Mouse (Mus musculus) midbrain, postnatal 0 days (tissue): ENCODE data around the gene Nrp1. TPM values are rescaled to one million over a fixed set of nuclear protein-coding genes. Genes with fewer than 3 reads are reported as not detected.

Experiments
- ATAC-seq: fragments of 200-750 bp; cut with Nextera tagmentation; 2 replicates; pipeline ENCODE4 v1.8.0; 2017; ENCODE audit warnings: moderate number of reproducible peaks, mild to moderate bottlenecking, moderate TSS enrichment, moderate library complexity; ENCODE audit not compliant: low FRiP score
- DNase-seq: peaks from one replicate; pipeline ENCODE4 v3.0.0-alpha.2; 2015; ENCODE audit warnings: low spot score
- H3K27ac ChIP-seq: fragments of 300-500 bp; sonication (generic); 2 replicates; pipeline ENCODE4 v1.5.1; 2014; ENCODE audit warnings: low read depth, mild to moderate bottlenecking, low read length, mixed read lengths
- H3K27me3 ChIP-seq: fragments of 300-500 bp; sonication (generic); 2 replicates; pipeline ENCODE4 v1.6.1; 2014; ENCODE audit warnings: low read length, control low read depth, mixed read lengths; ENCODE audit not compliant: insufficient read depth
- H3K36me3 ChIP-seq: fragments of 300-500 bp; sonication (generic); 2 replicates; pipeline ENCODE4 v1.6.1; 2014; ENCODE audit warnings: low read length, control low read depth, mixed read lengths; ENCODE audit not compliant: insufficient read depth
- H3K4me1 ChIP-seq: fragments of 300-500 bp; sonication (generic); 2 replicates; pipeline ENCODE4 v1.6.1; 2014; ENCODE audit warnings: mild to moderate bottlenecking, control low read depth, antibody characterized with exemption, low read length, mixed read lengths; ENCODE audit not compliant: insufficient read depth
- H3K4me2 ChIP-seq: fragments of 300-500 bp; sonication (generic); 2 replicates; pipeline ENCODE4 v1.6.1; 2014; ENCODE audit warnings: low read depth, mild to moderate bottlenecking, low read length, mixed read lengths; ENCODE audit not compliant: poor library complexity, severe bottlenecking
- H3K4me3 ChIP-seq: fragments of 300-500 bp; sonication (generic); 2 replicates; pipeline ENCODE4 v1.5.1; 2014; ENCODE audit warnings: low read depth, mild to moderate bottlenecking, low read length, moderate library complexity
- H3K9ac ChIP-seq: fragments of 300-500 bp; sonication (generic); replicated peaks from 2 replicates; pipeline ENCODE4 v1.6.1; 2014; ENCODE audit warnings: mild to moderate bottlenecking, low read length, moderate library complexity, mixed read lengths; ENCODE audit not compliant: poor library complexity, severe bottlenecking
- H3K9me3 ChIP-seq: fragments of 300-500 bp; sonication (generic); 2 replicates; pipeline ENCODE4 v1.6.1; 2016; ENCODE audit warnings: low read length, control low read depth
- CTCF ChIP-seq: IDR thresholded peaks from 2 replicates; pipeline ENCODE4 v1.5.1; 2016; ENCODE audit warnings: antibody characterized with exemption, mild to moderate bottlenecking
- WGBS: fragments of 180-500 bp; shearing (Covaris S2); extraction: QIAGEN DNeasy Blood & Tissue Kit; methylation state at CpG from one replicate; pipeline ENCODE4 v1.1.7; 2014; 5-methylcytosine and 5-hydroxymethylcytosine counted together
- polyA plus RNA-seq: library from polyadenylated mRNA; unstranded; fragments of >200 nt; fragmentation: Nextera tagmentation; extraction: Ambion mirVana; gene quantifications from 2 replicates; pipeline ENCODE4 v1.2.1, GENCODE M21; 2015
- total RNA-seq: library from RNA; depleted of rRNA; stranded (reverse); fragments of >200 nt; gene quantifications from 2 replicates; pipeline ENCODE4 v1.2.3, GENCODE M21; 2014

Gene Nrp1
- total and polyA plus RNA-seq, 2 experiments from 2014 or later, result 57.9 to 59.3 TPM

DNA sequence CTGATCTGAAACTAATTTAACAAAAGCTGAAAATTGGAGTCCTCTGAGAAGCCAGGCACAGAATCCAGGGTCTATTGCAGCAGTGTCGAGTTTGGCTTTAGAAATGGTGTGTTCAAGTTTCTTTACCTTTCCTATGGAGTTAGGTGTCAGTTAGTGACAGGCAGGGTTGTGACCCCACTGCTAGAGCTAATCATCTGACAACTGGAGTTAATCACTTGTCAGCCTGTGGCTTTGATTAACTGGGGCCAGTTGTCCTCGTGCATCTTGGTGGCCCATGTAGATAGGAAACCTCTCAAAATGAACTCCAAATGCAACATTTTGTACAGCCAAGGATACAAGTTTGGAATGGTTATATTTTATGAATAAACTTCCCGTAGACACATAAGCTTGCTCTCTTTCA, 39.0 kb downstream of the Nrp1 start:
- ATAC-seq (no peak), DNase-seq (no peak)
- H3K9me3 ChIP-seq, result no peaks in the 10 kb centered on the region
- H3K9ac ChIP-seq, result no peak overlapping the region
- WGBS, result 41% methylated on average over 3 of the region's 3 CpGs
- no peak for TF ChIP-seq CTCF
- no peaks in the 10 kb centered on the region for H3K36me3 ChIP-seq
- H3K27ac ChIP-seq, result no peak overlapping the region
- H3K4me2 ChIP-seq, result no peak overlapping the region
- H3K27me3 ChIP-seq, result no peaks in the 10 kb centered on the region
- no peak overlapping the region for H3K4me3 ChIP-seq
- H3K4me1 ChIP-seq, result 0 out of 2 replicates have a peak, but pooled peaks cover 3% of the 10 kb centered on the region

DNA sequence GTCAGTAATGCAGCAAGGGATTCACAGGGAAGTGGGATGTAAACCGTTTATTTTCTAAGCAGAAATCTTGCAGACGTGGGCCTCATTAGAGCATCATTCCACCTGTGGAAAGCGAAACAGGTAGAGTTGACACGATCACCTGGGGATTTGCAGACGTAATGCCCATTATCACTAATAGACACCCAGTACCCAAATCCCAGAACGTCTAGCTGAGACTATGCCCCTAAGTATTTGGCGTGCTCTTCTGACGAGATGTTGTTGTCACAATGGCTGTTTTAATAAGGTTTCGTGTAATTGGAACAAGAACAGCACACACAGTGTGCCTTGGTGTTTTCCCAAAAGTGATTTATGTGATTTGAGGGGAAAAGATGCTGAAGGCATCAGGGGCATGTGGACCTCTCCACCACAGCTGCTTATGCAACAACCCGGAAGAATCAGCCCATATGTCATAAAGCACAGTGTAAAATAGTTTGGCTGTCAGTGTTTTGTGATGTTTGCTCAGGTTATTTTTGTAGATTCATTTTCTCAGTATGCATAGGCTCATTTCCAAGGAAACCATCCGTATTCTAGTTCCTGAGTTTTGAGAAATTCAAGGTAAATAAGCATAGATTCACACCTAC, 40.2 kb downstream of the Nrp1 start:
- no peak for ATAC-seq

DNA sequence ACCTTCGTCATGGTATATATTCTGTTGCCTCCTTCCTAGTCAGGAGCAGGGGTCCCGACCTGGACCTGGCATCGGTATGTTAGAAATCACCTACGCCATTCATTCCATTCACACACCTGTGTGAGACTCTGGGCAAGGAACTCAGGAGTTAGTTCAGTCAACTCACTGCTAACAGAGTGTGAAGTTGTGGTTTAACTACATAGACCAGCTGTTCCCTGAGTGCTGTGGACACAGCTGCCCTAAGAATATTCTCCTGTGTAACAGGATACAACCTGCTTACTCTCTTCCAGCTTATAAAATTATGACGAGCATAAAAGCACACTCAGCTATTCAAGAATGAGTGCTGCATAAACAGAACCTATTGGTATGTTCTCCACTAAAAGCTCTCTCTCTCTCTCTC, 41.9 kb downstream of the Nrp1 start:
- ATAC-seq (no peak), DNase-seq (no peak)
- Histone ChIP-seq H3K27me3 (no peaks in the 10 kb centered on the region), H3K4me2 (no peak overlapping the region), H3K4me3 (no peak overlapping the region), H3K4me1 (0 out of 2 replicates have a peak, but pooled peaks cover 3% of the 10 kb centered on the region), H3K27ac (no peak overlapping the region), H3K9ac (no peak overlapping the region), H3K9me3 (no peaks in the 10 kb centered on the region), H3K36me3 (no peaks in the 10 kb centered on the region)
- 90% methylated on average over 5 of the region's 5 CpGs for WGBS
- TF ChIP-seq CTCF, result no peak

More for the DNA sequence above, 40.2 kb downstream of the Nrp1 start:
- Histone ChIP-seq H3K4me2 (no peak overlapping the region), H3K4me1 (0 out of 2 replicates have a peak, but pooled peaks cover 3% of the 10 kb centered on the region), H3K36me3 (no peaks in the 10 kb centered on the region), H3K9me3 (no peaks in the 10 kb centered on the region), H3K9ac (no peak overlapping the region), H3K27ac (no peak overlapping the region), H3K4me3 (no peak overlapping the region), H3K27me3 (no peaks in the 10 kb centered on the region)
- TF ChIP-seq CTCF, result no peak
- 58% methylated on average over 11 of the region's 11 CpGs for WGBS
- DNase-seq, result peak; percentile 24

DNA sequence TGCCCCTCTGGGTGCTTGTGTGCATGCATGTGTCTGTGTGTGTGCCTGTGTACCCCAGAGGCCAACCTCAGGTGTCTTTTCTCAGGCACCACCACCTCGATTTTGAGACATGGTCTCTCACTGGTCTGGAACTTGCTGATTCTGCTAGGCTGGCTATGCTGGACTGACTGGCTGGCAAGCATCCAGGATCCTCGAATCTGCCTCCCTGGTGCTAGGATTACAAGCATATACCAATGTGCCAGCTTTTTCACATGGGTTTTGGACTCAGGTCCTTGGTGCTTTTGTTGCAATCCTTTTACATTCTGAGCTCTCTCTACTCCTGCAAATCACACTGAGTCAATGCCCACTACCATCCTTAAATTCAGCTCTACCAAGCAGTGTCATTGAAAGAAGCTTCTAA, 46.5 kb downstream of the Nrp1 start:
- 57% methylated on average over 2 of the region's 2 CpGs for WGBS
- DNase-seq, result no peak
- no peak overlapping the region for H3K4me2 ChIP-seq

DNA sequence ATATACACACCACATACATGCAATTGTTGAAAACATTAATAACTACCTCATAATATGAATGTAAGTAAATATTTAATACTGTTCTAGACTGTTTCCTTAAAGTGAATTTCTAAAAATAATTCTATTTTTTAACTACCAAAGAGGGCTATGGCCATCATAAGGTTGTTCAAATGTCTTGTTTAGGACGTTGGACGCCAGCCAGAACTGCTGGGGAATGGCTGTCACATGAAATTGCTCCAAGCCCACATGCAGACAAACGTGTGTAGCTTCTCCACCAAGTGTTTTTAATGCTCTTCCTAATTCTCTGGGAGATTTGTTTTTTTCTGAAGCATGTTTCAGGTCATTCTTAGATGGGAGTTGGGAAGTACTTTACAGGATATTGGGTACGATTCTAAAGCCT, 55.0 kb downstream of the Nrp1 start:
- H3K4me1 ChIP-seq, result 0 out of 2 replicates have a peak, but pooled peaks cover 8% of the 10 kb centered on the region
- DNase-seq, result no peak
- 69% methylated on average over 4 of the region's 4 CpGs for WGBS
- no peak for TF ChIP-seq CTCF
- ATAC-seq, result no peak
- H3K9ac ChIP-seq, result no peak overlapping the region
- no peaks in the 10 kb centered on the region for H3K36me3 ChIP-seq
- no peaks in the 10 kb centered on the region for H3K27me3 ChIP-seq
- no peak overlapping the region for H3K4me3 ChIP-seq
- no peak overlapping the region for H3K4me2 ChIP-seq
- no peak overlapping the region for H3K27ac ChIP-seq
- H3K9me3 ChIP-seq, result no peaks in the 10 kb centered on the region

More for the DNA sequence above, 46.5 kb downstream of the Nrp1 start:
- Histone ChIP-seq H3K9me3 (no peaks in the 10 kb centered on the region), H3K9ac (no peak overlapping the region), H3K36me3 (no peaks in the 10 kb centered on the region), H3K27ac (no peak overlapping the region), H3K27me3 (no peaks in the 10 kb centered on the region), H3K4me1 (no peaks in the 10 kb centered on the region), H3K4me3 (no peak overlapping the region)
- TF ChIP-seq CTCF, result no peak
- ATAC-seq, result no peak
